Mouse (Mus musculus): ENCODE results near the gene Ccdc90b.

The Ccdc90b gene

DNA sequence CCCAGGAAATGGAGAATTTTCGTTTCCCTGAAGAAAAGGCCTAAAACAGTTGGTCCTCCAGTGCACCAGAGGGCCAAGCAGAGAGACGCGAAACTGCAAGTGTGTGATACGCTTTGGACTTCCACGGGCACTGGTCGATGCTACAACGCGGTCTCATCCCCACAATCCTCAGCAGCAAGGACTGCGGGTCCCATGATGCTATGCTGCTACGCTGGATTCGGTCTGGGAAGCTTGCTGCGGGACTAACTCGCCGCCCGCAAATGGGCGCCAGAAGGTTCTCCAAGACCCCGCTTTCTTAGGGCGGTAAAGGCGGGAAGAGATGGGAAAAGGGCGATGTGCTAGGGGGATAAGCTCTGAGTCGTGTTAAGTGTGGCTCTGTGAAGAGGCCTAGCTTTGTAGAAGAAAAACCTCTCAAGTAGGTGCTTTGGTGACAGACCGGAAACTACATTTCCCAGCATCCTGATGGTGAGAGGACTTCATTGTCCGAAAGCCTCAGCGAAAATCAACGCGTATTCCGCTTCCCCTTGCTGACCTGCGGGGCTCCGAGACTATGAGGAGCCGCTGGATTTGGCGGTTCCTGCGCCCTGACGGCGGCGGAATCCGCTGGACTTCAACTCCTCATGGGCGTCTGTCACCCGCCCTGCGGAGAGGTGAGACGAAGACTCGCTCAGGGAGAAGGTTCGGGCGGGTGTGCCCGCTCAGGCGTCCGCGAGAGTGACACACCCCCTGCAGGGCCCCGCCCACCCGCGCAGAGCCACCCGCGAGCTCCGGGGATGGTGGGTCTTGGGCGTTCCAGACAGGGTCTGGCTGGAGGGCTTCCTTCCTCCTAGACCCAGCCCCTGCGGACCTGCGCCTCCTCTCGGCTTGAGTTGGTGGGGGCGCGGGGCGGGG lies at the start of gene Ccdc90b:
Gene Ccdc90b, plus strand, starts transcription at position 164 of the 891 bp plus-strand sequence.
- DNase-seq, result peak; percentile 79

- no peak for DNase-seq
Observed at GRCm38 (mm10) chr7:92520397-92520796, 40.6 kb upstream of the Ccdc90b start.

DNA sequence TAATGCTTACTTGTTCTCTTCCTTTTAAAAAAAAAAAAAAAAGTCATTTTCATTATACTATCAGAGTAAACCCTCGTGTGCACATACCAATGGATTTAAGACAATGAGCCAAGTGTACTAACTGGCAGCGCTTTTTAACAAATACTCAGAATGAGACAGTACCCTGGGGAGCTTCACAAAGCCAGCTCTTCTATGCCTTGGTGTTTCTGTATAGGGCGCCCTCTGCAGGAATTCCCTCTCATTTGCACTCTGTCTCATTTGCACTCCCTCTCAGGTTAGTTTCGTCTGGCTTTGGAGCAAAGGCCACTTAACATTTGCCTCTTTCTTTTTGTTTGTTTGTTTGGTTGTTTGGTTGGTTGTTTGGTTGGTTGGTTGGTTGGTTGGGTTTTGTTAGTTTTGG lies 40.1 kb upstream of the Ccdc90b start:
- peak; percentile 1 for DNase-seq

DNA sequence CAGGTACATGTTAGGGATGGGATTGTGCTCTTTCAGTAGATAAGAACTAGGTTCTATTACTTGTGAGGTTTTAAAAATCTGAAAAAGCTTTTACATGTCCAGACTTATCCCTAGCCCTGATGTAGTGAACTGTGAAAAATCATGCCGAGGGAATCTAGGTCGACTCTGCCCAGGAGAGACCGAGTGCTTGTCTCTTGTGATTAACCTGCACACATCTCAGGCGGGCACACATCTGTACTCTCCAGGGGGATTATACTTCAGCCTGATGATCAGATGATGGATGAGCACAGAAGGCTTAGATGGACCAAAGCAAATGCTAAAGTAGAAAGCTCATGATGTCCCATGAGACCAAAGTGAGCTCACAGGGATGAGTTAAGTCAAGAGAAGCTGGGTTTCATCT lies 31.7 kb upstream of the Ccdc90b start:
- no peak for DNase-seq

GRCm38 (mm10) chr7:92532351-92533036 lies 28.5 kb upstream of the Ccdc90b start:
- no peak for DNase-seq

- no peak for DNase-seq
Observed at GRCm38 (mm10) chr7:92546763-92547162, 14.2 kb upstream of the Ccdc90b start.

DNA sequence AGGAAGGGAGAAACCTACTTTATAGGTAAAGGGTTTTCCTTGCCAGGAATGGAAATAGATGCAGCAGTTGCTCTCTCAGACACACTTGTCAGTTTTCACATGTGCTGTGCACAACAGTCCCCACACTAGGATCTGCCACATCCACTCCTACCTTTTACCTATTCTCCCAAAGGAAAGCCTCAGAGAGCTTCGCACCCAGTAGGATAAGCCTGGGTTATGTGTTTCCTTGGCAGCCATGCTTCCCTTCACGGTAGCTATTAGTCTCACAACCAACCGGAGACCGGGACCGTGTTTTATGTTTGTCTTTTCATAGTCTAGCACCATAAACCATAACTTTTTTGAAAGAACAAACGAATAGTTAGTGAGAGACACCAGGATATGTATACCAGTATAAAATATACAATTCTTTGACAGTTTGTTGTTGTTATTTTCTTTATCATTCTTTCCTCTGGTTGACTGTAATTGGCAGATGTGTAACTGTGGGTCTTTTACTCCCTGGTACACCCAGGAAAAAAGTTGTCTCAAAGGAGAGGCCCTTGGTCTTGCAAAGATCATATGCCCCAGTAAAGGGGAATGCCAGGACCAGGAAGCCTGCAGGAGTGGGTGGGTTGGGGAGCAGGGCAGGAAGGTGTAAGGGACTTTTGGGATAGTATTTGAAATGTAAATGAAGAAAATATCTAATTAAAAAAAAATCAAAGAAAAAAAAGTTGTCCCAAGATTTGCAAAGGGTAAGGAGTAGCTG lies 10.5 kb upstream of the Ccdc90b start:
- DNase-seq, result no peak

DNA sequence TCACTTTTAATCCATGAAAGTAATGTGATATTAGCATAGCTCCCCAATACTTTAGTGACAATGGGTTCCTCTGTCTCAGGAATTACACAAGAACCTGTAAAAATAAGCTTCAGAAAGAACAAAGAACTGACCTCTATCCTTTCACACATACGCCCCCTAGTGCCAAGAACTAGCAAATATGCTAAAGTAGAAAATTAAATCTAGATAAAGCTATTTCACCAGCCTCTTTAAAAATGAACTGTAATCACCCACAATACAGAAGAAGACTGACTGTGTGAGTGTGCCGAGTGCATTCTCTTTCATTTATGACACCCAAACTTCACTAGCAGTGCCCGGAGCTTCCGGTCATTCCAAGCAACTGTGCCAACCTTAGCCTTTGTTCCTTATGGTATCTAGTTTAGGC lies 10.0 kb upstream of the Ccdc90b start:
- DNase-seq, result peak; percentile 20

- DNase-seq, result no peak
Observed at GRCm38 (mm10) chr7:92558744-92559143, 2.2 kb upstream of the Ccdc90b start.

GRCm38 (mm10) chr7:92566775-92567174 lies 5.8 kb downstream of the Ccdc90b start:
- no peak for DNase-seq

DNA sequence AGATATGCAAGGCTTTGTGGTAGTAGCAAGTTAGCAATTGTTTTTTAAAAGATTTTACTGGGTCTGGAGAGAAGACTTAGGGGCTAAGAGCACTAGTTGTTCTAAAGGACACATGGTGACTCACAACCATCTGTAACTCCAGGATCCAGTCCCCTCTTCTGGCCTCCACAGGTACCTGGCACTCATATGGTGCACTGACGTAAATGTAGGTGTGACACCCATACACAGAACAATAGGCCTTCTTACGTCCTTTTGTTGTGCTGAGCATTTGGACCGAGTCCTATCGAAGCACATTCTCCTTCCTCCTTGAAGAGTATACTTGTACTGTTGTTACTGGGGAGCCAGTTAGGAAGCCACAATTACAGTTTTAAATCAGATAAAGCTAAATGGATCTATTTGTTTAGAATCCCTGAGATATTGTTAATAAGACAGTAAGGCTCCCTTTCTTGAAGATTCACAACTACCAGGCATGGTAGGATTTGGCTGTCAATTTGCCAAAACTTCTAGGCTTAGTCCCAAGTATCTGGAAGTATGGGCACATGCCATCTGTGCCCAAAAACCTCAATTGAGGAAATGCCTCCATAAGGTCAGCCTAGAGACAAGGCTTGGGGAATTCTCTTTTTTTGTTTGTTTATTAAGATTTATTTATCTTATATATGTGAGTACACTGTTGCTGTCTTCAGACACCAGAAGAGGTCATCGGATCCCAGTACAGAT lies 19.7 kb downstream of the Ccdc90b start:
- no peak for DNase-seq

GRCm38 (mm10) chr7:92583567-92583966 lies 22.6 kb downstream of the Ccdc90b start:
- no peak for DNase-seq

DNA sequence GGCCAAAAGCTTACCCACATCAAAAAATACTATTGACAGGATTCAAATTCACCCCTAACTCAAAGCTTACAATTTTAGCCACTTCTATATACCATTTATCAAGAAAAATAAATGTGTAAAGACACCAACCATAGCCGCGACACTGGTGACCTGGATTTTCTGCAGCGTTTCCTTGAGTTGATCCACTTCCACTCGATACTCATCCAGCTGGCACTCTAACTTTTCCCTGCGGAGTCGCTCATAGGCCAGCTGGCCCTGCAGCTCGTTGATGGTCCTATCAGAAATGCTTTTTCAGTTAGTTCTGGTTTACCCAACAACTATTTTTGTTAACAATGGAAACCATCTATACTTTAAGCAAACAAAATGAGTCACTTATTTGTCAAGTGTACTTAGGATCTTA lies 29.0 kb downstream of the Ccdc90b start:
- no peak for DNase-seq

DNA sequence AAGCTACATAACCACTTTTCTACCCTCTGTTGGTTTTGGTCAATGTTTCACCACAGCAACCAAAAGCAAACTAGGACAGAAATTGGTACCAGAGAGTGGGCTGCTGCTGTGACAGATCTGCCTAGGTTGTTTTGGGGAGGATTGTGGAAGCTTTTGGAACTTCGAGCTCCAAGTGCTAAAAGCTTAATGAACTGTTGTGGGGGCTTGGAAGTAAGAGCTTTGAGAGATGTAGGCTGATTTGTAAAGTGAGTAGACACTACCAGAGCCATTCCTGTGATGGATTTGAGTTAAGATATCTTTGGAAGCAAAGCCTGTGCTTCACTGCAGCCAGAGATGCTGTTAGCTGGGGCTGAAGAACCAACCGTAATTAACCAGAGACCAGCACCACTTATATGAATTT lies 29.9 kb downstream of the Ccdc90b start:
- DNase-seq, result no peak

DNA sequence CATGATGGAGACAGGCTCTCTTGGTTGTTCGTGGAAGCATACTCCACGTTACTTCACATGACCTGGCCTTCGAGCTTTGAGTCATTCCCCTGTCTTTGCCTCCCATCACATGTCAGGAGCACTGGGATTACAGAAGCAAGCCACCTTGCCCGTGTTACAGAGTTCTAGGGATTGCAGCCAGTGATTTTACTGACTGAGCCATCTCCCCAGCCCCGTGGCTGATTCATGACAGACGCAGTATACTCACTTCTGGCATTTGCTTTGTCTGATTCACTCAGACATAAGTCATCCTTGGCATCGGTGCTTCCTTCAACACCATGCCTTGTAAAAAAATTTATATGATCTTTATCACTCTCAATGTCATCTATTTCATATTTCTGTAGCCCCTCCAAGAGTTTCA lies 44.0 kb downstream of the Ccdc90b start:
- no peak for DNase-seq

- DNase-seq, result no peak
Observed at GRCm38 (mm10) chr7:92610830-92611229, 49.9 kb downstream of the Ccdc90b start.

DNA sequence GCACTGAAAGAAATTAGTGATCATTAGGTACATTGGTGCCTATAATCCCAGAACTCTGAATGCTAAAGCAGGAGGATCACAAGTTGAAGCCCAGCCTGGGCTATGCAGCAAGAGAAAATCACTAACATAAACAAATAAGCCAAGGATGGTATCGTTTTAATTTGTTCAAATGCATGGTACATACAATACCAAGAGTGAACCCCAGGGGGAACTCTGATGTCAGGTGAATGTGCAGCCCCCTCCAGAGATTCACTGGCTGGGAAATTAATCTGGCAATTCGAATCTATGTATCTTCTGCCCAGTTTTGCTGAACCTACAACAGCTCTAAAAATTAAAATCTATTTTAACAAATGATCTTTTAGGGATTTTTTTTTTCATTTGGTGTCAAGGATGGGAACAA lies 63.5 kb downstream of the Ccdc90b start:
- DNase-seq, result no peak

DNA sequence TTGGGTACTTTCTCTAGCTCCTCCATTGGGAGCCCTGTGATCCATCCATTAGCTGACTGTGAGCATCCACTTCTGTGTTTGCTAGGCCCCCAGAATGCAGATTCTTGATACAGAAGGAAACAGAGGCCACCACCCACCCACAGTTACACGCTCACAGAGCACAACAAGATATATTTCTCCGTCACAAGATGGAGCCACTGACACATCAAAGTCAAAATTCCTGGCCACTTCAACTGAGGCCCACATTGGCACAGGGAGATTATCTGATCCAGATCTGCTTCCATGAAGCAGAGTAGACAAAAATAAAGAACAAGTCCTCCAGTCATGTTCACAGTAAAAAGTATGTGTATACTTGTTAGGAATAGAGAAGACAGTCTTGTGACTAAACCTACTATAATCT lies 69.2 kb downstream of the Ccdc90b start:
- DNase-seq, result peak; percentile 21

All from lung, postnatal 14 days (tissue).